Mouse (Mus musculus) mammary gland, adult 2 months (tissue): Measurements from ENCODE around the gene Mttp. TPM values are rescaled to one million over a fixed set of nuclear protein-coding genes. Genes with fewer than 3 reads are reported as not detected.

Experiments
- polyA plus RNA-seq: library from polyadenylated mRNA; depleted of rRNA; stranded (reverse); fragments of >200 nt; gene quantifications from 2 replicates; pipeline ENCODE4 v1.2.3, GENCODE M21; 2012; ENCODE audit warnings: low replicate concordance; rRNA removed

Gene Mttp
- polyA plus RNA-seq = 0.99 and 1.7 TPM in 2 replicates

GRCm38 (mm10) chr3:138144642-138145171, at the start of gene Mttp:
Mttp (minus strand) TSS chr3:138144968.

GRCm38 (mm10) chr3:138193683-138194302, 49.0 kb upstream of the Mttp start, which contains the start of gene 4930579F01Rik:
4930579F01Rik (minus strand) TSS chr3:138193825.

GRCm38 (mm10) chr3:138143315-138144059, 1.3 kb downstream of the Mttp start, which contains the start of gene Trmt10a:
Trmt10a (plus strand) TSS chr3:138143448.

DNA sequence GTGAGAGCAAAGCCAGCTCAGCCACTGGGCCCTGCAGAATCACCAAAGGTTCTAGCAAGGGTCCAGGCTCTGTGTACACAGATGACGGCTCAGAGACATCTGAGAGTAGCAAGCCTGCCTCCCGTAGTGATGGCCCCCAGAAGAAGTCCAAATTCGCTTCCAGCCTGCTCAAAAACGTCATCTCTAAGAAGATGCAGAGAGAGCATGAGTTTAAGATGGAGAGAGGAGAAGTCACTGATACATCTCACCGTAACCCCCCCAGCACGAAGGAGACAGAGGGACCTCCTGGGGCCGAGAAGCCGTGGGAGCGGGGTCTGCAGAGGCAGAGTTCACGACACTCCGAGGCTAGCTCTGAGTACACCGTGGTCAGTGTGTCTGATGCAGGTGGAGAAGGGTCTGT, 77.5 kb downstream of the Mttp start, which contains the start of gene Gm5105:
Gm5105 (minus strand) TSS at position 101 of the 400 bp plus-strand sequence.

DNA sequence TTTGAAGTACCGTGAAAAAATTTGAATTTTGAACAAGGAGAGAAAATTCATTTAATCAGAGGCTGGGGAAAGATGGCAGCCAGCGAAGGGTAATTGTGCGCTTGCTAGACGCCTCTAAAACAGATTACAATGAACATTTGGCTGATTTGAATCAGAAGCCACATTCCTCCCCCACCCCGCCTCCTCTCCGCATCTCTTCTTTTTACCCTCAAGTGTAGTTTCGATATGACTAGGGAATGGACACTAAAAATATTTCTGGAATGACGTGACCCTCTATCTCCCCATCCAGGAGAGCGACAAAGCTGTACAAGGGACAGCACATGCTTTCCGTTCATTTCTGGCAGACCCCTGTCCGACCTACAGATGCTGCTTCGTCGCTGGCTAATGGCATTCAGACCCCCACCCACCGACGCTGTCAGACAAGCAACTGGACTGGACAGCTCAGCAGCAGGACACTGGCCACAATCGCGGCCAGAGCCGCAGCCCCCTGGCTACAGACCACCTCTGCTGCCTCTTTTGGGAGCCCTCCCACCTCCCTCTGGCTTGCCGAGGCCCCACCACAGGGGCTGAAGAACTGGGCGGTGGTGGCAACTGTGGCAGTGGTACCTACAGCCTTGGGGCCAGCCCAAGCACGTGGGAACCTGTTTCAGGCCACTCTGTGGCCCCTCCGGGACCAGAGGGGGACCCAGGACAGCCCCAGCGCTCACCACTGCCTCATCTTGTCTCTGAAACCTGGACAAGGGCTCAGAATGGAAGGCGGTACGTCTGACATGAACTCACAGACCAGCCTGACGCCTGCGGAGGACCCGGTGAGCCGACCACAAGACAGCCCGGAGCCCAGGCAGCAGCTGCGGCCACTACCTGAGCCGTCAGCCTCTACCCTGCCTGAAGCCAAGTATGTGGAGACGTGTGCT, 79.8 kb downstream of the Mttp start, which contains the start of gene 1110002E22Rik:
1110002E22Rik (plus strand) TSS at position 321 of the 914 bp plus-strand sequence.

Other genes starting within 250 kb of the Mttp start
- 16.8 and 33.8 TPM in 2 replicates for gene Lamtor3, start 226.5 kb downstream of the Mttp start, polyA plus RNA-seq
- 6.6 and 8.3 TPM in 2 replicates for gene Dapp1, start 163.4 kb downstream of the Mttp start, polyA plus RNA-seq
- 0.06 and 6.5 TPM in 2 replicates for gene 1110002E22Rik, start 79.9 kb downstream of the Mttp start, polyA plus RNA-seq
- gene Gm5105, start 77.6 kb downstream of the Mttp start, polyA plus RNA-seq = 0.49 TPM in 1 of 2 replicates, not detected in the other
- gene Trmt10a, start 1.5 kb downstream of the Mttp start, polyA plus RNA-seq = 0.69 and 1.6 TPM in 2 replicates
- not detected in 2 replicates for gene 4930579F01Rik, start 48.9 kb upstream of the Mttp start, polyA plus RNA-seq
- gene Adh7, start 72.8 kb upstream of the Mttp start, polyA plus RNA-seq = 0.84 and 1.3 TPM in 2 replicates
- 82.5 and 105 TPM in 2 replicates for gene Adh1, start 116.0 kb upstream of the Mttp start, polyA plus RNA-seq
- gene Adh6a, start 168.3 kb upstream of the Mttp start, polyA plus RNA-seq = 0.16 TPM in 1 of 2 replicates, not detected in the other
- gene Adh6b, start 196.8 kb upstream of the Mttp start, polyA plus RNA-seq = 0.19 TPM in 2 replicates